Mouse (Mus musculus): Measurements from ENCODE around the gene Rps4x. TPM values are rescaled to one million over a fixed set of nuclear protein-coding genes. Genes with fewer than 3 reads are reported as not detected.

Rps4x gene
- polyA plus RNA-seq, 1 experiment = 2,633 TPM

GRCm38 (mm10) chrX:102187023-102187699 is 2.0 kb downstream of the Rps4x start:
- Histone ChIP-seq H3K79me3 (ENCODE audit: low read depth) (peaks cover 37% of the 10 kb centered on the region), H3K79me2 (ENCODE audit: control insufficient read depth, insufficient read depth) (peaks cover 44% of the 10 kb centered on the region), H3K36me3 (ENCODE audit: control insufficient read depth, insufficient read depth) (peaks cover 52% of the 10 kb centered on the region), H3ac (ENCODE audit: control insufficient read depth, insufficient read length, low read depth) (peak overlapping the region; percentile 76), H3K4me3 (ENCODE audit: insufficient read depth, poor library complexity, severe bottlenecking) (peak overlapping the region; percentile 55), H3K27me3 (ENCODE audit: control insufficient read depth, insufficient read depth, insufficient read length) (no peaks in the 10 kb centered on the region)
- TF ChIP-seq MAX (IDR thresholded peaks at IDR 0.05) (no peak), USF1 (IDR thresholded peaks at IDR 0.05; ENCODE audit: low read depth) (no peak), MYOG (IDR thresholded peaks at IDR 0.05; ENCODE audit: control insufficient read depth, extremely low read depth, insufficient read length) (no peak), CEBPB (IDR thresholded peaks at IDR 0.05; ENCODE audit: low read depth) (no peak), FOSL1 (IDR thresholded peaks at IDR 0.05; ENCODE audit: insufficient read depth, low read length, poor library complexity, severe bottlenecking) (no peak), CTCF (IDR thresholded peaks at IDR 0.05; ENCODE audit: control insufficient read depth, insufficient read depth, insufficient read length) (no peak), MYOD1 (IDR thresholded peaks at IDR 0.05; ENCODE audit: control insufficient read depth, insufficient read length, low read depth) (no peak)

DNA sequence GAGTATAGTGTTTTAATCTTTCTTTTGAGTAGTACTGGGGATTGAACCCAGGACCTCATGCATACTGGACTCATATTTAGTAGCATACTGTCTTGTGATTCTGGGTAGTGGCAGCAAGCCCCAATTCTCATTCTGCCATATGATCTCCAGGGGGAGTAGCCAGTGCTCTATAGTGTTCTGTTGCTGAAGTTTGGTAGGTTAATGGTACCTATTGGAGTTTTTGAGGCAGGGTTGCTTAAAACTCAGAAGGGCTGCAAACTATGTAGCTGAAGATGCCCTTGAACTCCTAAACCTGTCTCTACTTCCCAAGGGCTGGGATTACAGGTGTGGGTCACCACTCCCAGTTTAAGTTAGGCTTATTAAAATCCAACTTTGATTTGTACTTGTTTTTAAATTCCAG is 6.6 kb downstream of the Rps4x start:
- no peaks in the 10 kb centered on the region for H3K27me3 ChIP-seq (ENCODE audit: control insufficient read depth, insufficient read depth, insufficient read length)
- H3K36me3 ChIP-seq (ENCODE audit: control insufficient read depth, insufficient read depth) = peaks cover 42% of the 10 kb centered on the region
- no peak overlapping the region for H3K4me3 ChIP-seq (ENCODE audit: insufficient read depth, poor library complexity, severe bottlenecking)
- peaks cover 24% of the 10 kb centered on the region for H3K79me3 ChIP-seq (ENCODE audit: low read depth)
- no peak overlapping the region for H3ac ChIP-seq (ENCODE audit: control insufficient read depth, insufficient read length, low read depth)
- no peak for TF ChIP-seq CEBPB (IDR thresholded peaks at IDR 0.05; ENCODE audit: low read depth)
- TF ChIP-seq MAX (IDR thresholded peaks at IDR 0.05) = no peak
- no peak for TF ChIP-seq CTCF (IDR thresholded peaks at IDR 0.05; ENCODE audit: control insufficient read depth, insufficient read depth, insufficient read length)
- no peak for TF ChIP-seq MYOD1 (IDR thresholded peaks at IDR 0.05; ENCODE audit: control insufficient read depth, insufficient read length, low read depth)
- TF ChIP-seq FOSL1 (IDR thresholded peaks at IDR 0.05; ENCODE audit: insufficient read depth, low read length, poor library complexity, severe bottlenecking) = no peak
- no peak for TF ChIP-seq USF1 (IDR thresholded peaks at IDR 0.05; ENCODE audit: low read depth)
- no peak for TF ChIP-seq MYOG (IDR thresholded peaks at IDR 0.05; ENCODE audit: control insufficient read depth, extremely low read depth, insufficient read length)
- peaks cover 28% of the 10 kb centered on the region for H3K79me2 ChIP-seq (ENCODE audit: control insufficient read depth, insufficient read depth)

GRCm38 (mm10) chrX:102175538-102176287 is 13.5 kb downstream of the Rps4x start:
- Histone ChIP-seq H3K27me3 (ENCODE audit: control insufficient read depth, insufficient read depth, insufficient read length) (no peaks in the 10 kb centered on the region), H3K36me3 (ENCODE audit: control insufficient read depth, insufficient read depth) (no peaks in the 10 kb centered on the region)
- TF ChIP-seq MYOD1 (IDR thresholded peaks at IDR 0.05; ENCODE audit: control insufficient read depth, insufficient read length, low read depth) (no peak), FOSL1 (IDR thresholded peaks at IDR 0.05; ENCODE audit: insufficient read depth, low read length, poor library complexity, severe bottlenecking) (no peak), MYOG (IDR thresholded peaks at IDR 0.05; ENCODE audit: control insufficient read depth, extremely low read depth, insufficient read length) (no peak), CEBPB (IDR thresholded peaks at IDR 0.05; ENCODE audit: low read depth) (no peak), USF1 (IDR thresholded peaks at IDR 0.05; ENCODE audit: low read depth) (no peak), CTCF (IDR thresholded peaks at IDR 0.05; ENCODE audit: control insufficient read depth, insufficient read depth, insufficient read length) (no peak), MAX (IDR thresholded peaks at IDR 0.05) (no peak)

GRCm38 (mm10) chrX:102170900-102171299 is 18.3 kb downstream of the Rps4x start:
- H3K27me3 ChIP-seq (ENCODE audit: control insufficient read depth, insufficient read depth, insufficient read length) = no peaks in the 10 kb centered on the region
- H3ac ChIP-seq (ENCODE audit: control insufficient read depth, insufficient read length, low read depth) = no peak overlapping the region
- no peaks in the 10 kb centered on the region for H3K36me3 ChIP-seq (ENCODE audit: control insufficient read depth, insufficient read depth)
- no peaks in the 10 kb centered on the region for H3K79me2 ChIP-seq (ENCODE audit: control insufficient read depth, insufficient read depth)
- no peak overlapping the region for H3K4me3 ChIP-seq (ENCODE audit: insufficient read depth, poor library complexity, severe bottlenecking)
- TF ChIP-seq MYOD1 (IDR thresholded peaks at IDR 0.05; ENCODE audit: control insufficient read depth, insufficient read length, low read depth) (no peak), MYOG (IDR thresholded peaks at IDR 0.05; ENCODE audit: control insufficient read depth, extremely low read depth, insufficient read length) (no peak), CTCF (IDR thresholded peaks at IDR 0.05; ENCODE audit: control insufficient read depth, insufficient read depth, insufficient read length) (no peak), FOSL1 (IDR thresholded peaks at IDR 0.05; ENCODE audit: insufficient read depth, low read length, poor library complexity, severe bottlenecking) (no peak), CEBPB (IDR thresholded peaks at IDR 0.05; ENCODE audit: low read depth) (no peak), USF1 (IDR thresholded peaks at IDR 0.05; ENCODE audit: low read depth) (no peak), MAX (IDR thresholded peaks at IDR 0.05) (no peak)
- no peaks in the 10 kb centered on the region for H3K79me3 ChIP-seq (ENCODE audit: low read depth)

More at GRCm38 (mm10) chrX:102175538-102176287, 13.5 kb downstream of the Rps4x start:
- Histone ChIP-seq H3K79me3 (ENCODE audit: low read depth) (no peaks in the 10 kb centered on the region), H3K4me3 (ENCODE audit: insufficient read depth, poor library complexity, severe bottlenecking) (no peak overlapping the region), H3ac (ENCODE audit: control insufficient read depth, insufficient read length, low read depth) (no peak overlapping the region), H3K79me2 (ENCODE audit: control insufficient read depth, insufficient read depth) (no peaks in the 10 kb centered on the region)

- H3K79me3 ChIP-seq (ENCODE audit: low read depth) = no peaks in the 10 kb centered on the region
- H3ac ChIP-seq (ENCODE audit: control insufficient read depth, insufficient read length, low read depth) = no peak overlapping the region
- no peaks in the 10 kb centered on the region for H3K36me3 ChIP-seq (ENCODE audit: control insufficient read depth, insufficient read depth)
- no peaks in the 10 kb centered on the region for H3K27me3 ChIP-seq (ENCODE audit: control insufficient read depth, insufficient read depth, insufficient read length)
- H3K4me3 ChIP-seq (ENCODE audit: insufficient read depth, poor library complexity, severe bottlenecking) = no peak overlapping the region
- H3K79me2 ChIP-seq (ENCODE audit: control insufficient read depth, insufficient read depth) = no peaks in the 10 kb centered on the region
- no peak for TF ChIP-seq MYOD1 (IDR thresholded peaks at IDR 0.05; ENCODE audit: control insufficient read depth, insufficient read length, low read depth)
- TF ChIP-seq CTCF (IDR thresholded peaks at IDR 0.05; ENCODE audit: control insufficient read depth, insufficient read depth, insufficient read length) = no peak
- TF ChIP-seq CEBPB (IDR thresholded peaks at IDR 0.05; ENCODE audit: low read depth) = no peak
- no peak for TF ChIP-seq MYOG (IDR thresholded peaks at IDR 0.05; ENCODE audit: control insufficient read depth, extremely low read depth, insufficient read length)
- TF ChIP-seq FOSL1 (IDR thresholded peaks at IDR 0.05; ENCODE audit: insufficient read depth, low read length, poor library complexity, severe bottlenecking) = no peak
- TF ChIP-seq USF1 (IDR thresholded peaks at IDR 0.05; ENCODE audit: low read depth) = no peak
- no peak for TF ChIP-seq MAX (IDR thresholded peaks at IDR 0.05)
These were observed 19.1 kb downstream of the Rps4x start for GRCm38 (mm10) chrX:102170135-102170534.

Measured in C2C12 (cell line).